Mouse (Mus musculus) fibroblast of lung, adult 2 months (primary cell): ENCODE results near the gene Tnr.
A peak's percentile ranks its signal among the peaks of the same experiment; 100 is the strongest.

Experiments used
- DNase-seq: peaks from one replicate; pipeline ENCODE4 v3.0.0-alpha.2; 2011; ENCODE audit warnings: low read depth

Gene Tnr

GRCm38 (mm10) chr1:159629822-159630589 is 106.4 kb downstream of the Tnr start:
- DNase-seq = no peak

GRCm38 (mm10) chr1:159632558-159632957 is 109.0 kb downstream of the Tnr start:
- DNase-seq = no peak

- no peak for DNase-seq
Measured at GRCm38 (mm10) chr1:159639408-159639807, 115.8 kb downstream of the Tnr start.

- no peak for DNase-seq
Measured at GRCm38 (mm10) chr1:159645719-159646118, 122.2 kb downstream of the Tnr start.

- DNase-seq = no peak
Measured at GRCm38 (mm10) chr1:159650486-159650885, 126.9 kb downstream of the Tnr start.

GRCm38 (mm10) chr1:159655241-159655640 is 131.7 kb downstream of the Tnr start:
- DNase-seq = no peak

- no peak for DNase-seq
Measured at GRCm38 (mm10) chr1:159657856-159658542, 134.4 kb downstream of the Tnr start.

GRCm38 (mm10) chr1:159660620-159661501 is 137.3 kb downstream of the Tnr start:
- DNase-seq = no peak

- no peak for DNase-seq
Measured at GRCm38 (mm10) chr1:159664496-159664895, 140.9 kb downstream of the Tnr start.

GRCm38 (mm10) chr1:159664945-159665344 is 141.4 kb downstream of the Tnr start:
- no peak for DNase-seq

- no peak for DNase-seq
Measured at GRCm38 (mm10) chr1:159670629-159671150, 147.1 kb downstream of the Tnr start.

- no peak for DNase-seq
Measured at GRCm38 (mm10) chr1:159671181-159671580, 147.6 kb downstream of the Tnr start.

GRCm38 (mm10) chr1:159674240-159674639 is 150.7 kb downstream of the Tnr start:
- no peak for DNase-seq

- no peak for DNase-seq
Measured at GRCm38 (mm10) chr1:159675472-159675871, 151.9 kb downstream of the Tnr start.

- DNase-seq = no peak
Measured at GRCm38 (mm10) chr1:159678221-159678935, 154.8 kb downstream of the Tnr start.

- DNase-seq = no peak
Measured at GRCm38 (mm10) chr1:159681252-159681651, 157.7 kb downstream of the Tnr start.

- DNase-seq = peak; percentile 54
Measured at GRCm38 (mm10) chr1:159686476-159687231, 163.1 kb downstream of the Tnr start.

- no peak for DNase-seq
Measured at GRCm38 (mm10) chr1:159696717-159697116, 173.1 kb downstream of the Tnr start.

GRCm38 (mm10) chr1:159702038-159702437 is 178.5 kb downstream of the Tnr start:
- no peak for DNase-seq

- no peak for DNase-seq
Measured at GRCm38 (mm10) chr1:159704925-159705324, 181.4 kb downstream of the Tnr start.

- DNase-seq = no peak
Measured at GRCm38 (mm10) chr1:159716301-159716700, 192.7 kb downstream of the Tnr start.
